Mouse (Mus musculus): ENCODE data around the gene Map4k5.
A peak's percentile ranks its signal among the peaks of the same experiment; 100 is the strongest.

The Map4k5 gene

GRCm38 (mm10) chr12:69892371-69893251 is at the start of gene Map4k5, which contains the start of gene Atl1:
Gene Map4k5 (minus strand): TSS chr12:69893200.
Gene Atl1 (plus strand): TSS chr12:69892614.
- peak; percentile 91 for DNase-seq (ENCODE audit: low spot score)

GRCm38 (mm10) chr12:69941655-69942329 is 48.8 kb upstream of the Map4k5 start:
- DNase-seq (ENCODE audit: low spot score) = no peak

DNA sequence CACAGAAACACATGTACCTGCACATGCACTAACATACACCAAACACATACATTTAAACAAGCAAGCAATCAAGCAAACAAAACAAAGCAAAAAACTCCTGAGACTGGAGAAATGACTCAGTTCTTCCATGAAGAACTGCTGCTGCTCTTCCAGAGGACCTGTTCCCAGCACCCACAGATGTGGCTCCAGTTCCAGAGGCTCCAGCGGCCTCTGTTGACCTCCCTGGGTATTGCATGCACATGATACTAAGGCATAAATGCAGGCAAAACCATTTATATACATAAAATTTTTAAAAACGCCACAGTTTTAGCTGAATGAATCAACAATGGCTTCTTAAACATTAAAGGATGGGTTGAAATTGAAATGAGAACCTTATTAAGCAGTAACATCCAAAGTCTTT is 46.3 kb upstream of the Map4k5 start:
- no peak for DNase-seq (ENCODE audit: low spot score)

DNA sequence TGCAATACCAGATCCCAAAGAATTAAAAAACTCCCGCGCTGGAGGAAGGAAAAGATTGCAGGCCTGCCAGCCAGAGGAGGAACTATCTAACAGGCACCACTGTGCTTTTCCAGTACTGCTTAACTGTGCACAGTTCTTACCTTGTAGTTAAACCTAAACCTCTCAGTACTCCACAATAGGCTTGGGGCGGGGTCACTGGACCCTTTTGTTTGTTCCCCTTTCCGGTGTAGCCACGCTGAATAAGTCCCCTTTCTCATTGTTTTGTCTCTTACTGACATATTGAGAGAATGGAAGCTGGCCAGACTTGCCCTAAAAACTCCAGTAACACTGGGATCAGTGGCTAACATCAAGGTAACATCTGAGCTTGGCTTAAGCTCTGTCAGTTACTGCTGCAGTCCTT is 44.7 kb upstream of the Map4k5 start:
- DNase-seq (ENCODE audit: low spot score) = peak; percentile 13

- no peak for DNase-seq (ENCODE audit: low spot score)
Measured at GRCm38 (mm10) chr12:69926716-69927115, 33.7 kb upstream of the Map4k5 start.

DNA sequence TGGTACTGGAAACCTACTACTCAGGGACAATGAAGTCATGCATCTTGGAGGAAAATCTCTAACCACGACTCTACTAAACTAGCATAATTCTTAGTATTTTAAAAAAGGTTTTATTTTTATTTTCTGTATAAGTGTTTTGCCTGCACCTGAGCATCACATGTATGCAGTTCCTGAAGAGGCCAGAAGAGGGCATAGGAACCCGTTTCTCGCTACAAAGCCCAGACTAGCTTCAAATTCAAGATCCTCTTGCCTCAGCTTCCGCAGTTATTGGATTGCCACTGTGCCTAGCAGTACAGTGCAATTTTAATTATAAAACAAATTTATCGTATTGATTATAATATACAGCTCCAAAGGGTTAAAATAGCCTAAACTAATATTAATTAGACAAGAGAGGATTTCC is 31.0 kb upstream of the Map4k5 start:
- peak; percentile 76 for DNase-seq (ENCODE audit: low spot score)

GRCm38 (mm10) chr12:69923603-69924002 is 30.6 kb upstream of the Map4k5 start:
- no peak for DNase-seq (ENCODE audit: low spot score)

DNA sequence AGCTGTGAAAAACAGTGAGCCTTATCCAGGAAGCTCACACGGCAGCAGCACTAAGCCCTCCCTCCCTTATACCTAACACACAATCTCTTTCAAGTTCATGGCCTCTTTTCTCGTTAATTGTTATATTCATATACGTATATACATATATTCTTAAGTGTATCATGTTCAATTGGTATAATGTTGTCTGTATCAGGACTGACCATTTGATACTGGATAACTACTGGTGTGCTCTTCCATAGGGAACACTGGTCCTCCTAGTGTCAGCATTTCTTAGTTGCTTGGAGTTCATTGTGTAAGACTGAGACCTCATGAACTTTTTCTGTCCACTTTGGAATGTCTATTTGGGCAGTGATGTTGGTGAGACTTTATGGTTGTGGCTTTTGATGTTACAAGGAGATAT is 30.1 kb upstream of the Map4k5 start:
- no peak for DNase-seq (ENCODE audit: low spot score)

- no peak for DNase-seq (ENCODE audit: low spot score)
Measured at GRCm38 (mm10) chr12:69922099-69922498, 29.1 kb upstream of the Map4k5 start.

GRCm38 (mm10) chr12:69917870-69918269 is 24.9 kb upstream of the Map4k5 start:
- DNase-seq (ENCODE audit: low spot score) = no peak

- DNase-seq (ENCODE audit: low spot score) = no peak
Measured at GRCm38 (mm10) chr12:69912737-69913136, 19.7 kb upstream of the Map4k5 start.

GRCm38 (mm10) chr12:69911906-69912305 is 18.9 kb upstream of the Map4k5 start:
- no peak for DNase-seq (ENCODE audit: low spot score)

DNA sequence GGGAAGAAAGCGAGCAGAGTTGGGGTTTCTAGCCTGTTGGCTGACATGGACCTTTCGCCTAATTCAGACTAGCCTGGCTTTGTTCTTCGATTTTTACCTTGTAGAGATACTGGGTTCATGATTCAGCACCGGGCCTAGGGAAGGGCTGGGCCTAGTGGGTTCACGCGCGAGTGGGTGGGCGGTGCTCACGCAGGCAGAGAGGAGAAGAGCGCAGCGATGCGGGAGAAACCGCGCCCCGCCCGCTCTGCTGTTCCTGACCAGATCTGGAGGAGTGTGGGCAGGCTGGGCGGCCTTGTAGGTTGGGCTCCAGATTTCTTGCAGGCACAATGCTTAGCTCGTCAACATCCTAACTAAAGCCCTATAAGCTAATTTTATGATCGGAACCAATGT is 15.5 kb upstream of the Map4k5 start:
- DNase-seq (ENCODE audit: low spot score) = peak; percentile 29

DNA sequence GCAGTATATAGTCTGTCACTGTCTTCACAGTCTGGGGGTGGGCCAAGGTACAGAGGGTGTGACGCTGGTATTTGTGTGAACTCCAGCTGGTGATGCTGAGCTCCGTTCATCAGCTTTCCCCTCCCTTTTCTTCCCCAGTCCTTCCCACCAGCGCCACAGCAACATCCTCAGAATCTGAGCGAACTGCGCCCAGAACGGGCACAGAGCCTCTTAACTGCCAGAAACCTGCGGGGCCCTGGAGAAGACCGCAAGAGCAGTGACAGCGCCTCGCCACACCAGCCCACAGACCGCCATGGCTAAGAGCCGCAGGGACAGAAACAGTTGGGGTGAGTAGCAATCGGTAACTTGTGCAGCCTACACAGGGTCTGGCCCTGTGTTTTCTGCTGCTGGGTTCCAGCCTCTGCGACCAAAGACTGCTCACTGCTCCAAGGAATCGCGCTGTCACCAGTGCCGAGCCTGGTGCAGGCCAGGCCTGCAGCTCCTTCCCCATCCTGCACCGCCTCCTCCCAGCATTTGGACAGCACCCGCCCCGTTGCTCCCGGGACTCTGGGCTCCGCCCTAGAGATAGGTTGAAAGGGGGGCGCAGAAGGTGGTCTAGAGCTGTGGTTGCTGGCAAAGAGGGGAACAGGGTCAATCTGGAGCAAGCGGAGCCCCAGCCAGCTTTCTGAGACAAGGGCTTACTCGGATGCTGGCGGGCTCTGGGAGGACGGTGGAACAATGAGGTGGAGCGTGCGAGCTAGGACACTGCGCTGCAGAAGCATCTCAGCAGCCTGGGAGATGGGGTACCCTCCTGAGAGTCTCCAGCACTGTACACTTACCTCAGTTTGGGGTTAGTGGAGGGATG is 14.9 kb upstream of the Map4k5 start:
- peak; percentile 74 for DNase-seq (ENCODE audit: low spot score)

- DNase-seq (ENCODE audit: low spot score) = no peak
Measured at GRCm38 (mm10) chr12:69904991-69905390, 12.0 kb upstream of the Map4k5 start.

DNA sequence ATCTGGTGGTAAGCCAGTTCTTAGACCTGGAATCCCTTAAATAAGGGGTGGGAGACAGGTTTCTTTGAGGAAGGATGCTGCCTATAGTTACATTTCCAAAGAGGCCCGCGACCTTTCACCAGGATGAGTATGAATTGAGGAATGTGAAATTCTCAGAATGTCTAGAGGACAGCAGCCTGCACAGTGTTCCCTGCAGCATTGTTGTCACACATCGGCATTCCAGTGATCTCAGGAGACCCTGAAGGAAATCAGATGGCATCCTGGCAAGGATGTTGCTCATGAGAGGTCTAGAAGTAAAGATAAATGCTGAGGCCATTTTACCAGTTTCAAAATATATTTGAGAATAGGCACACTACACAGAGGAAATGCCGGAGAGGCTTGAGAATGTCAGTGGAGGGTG is 5.1 kb upstream of the Map4k5 start:
- no peak for DNase-seq (ENCODE audit: low spot score)

DNA sequence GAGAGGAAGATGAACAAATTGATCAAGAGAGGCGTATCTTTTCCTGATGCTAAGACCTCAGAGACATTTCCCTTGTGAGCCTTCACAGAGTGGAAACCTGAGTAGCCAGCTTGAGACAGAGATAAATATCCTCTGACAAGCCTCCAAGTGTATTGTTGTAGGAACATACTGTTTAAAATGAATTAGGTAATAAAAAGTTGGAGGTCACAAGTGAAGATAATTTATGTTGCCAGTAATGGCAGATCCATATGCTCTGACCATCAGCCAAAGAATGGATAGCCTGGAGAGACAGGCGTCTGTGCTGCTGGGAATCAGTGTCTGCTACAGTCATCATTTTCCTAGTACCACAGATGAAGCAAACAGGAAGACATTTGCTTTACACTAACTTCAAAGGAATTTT is 2.0 kb upstream of the Map4k5 start:
- peak; percentile 59 for DNase-seq (ENCODE audit: low spot score)

DNA sequence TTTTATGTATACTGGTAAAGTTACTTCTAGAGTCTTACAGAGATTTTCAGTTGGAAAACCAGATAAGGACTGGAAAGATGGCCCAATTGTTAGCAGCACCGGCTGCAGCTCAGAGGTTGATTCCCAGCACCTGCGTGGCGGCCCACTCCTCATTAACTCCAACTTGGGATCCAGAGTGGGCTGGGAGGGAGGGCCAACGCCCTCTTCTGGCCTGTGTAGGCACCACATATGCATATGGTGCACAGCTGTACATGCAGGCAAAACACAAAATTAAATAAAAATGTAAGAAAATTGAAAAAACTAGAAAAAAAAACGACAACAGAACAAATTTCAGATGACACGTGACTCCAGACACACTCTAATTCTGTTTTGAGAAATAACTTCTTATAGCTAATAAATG is 927 bp upstream of the Map4k5 start:
- DNase-seq (ENCODE audit: low spot score) = peak; percentile 26

DNA sequence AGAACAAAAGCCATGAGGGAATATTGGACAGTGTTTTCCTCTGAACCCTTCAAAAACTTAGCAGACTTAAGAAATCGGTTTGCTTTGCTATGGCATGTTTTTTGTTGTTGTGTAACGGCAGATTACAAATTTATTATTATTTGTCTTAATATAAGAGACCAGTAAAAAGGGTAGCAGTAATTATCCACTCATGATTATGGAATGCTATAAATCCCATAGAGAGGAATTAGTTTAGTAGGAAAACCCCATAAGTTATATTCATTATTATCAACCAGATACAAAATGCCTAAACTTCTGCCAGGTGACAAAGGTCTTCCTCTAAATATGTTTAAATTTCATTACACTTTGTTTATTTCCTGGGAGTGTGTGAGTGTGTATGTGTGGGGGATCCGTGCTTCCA is 1.3 kb downstream of the Map4k5 start:
- DNase-seq (ENCODE audit: low spot score) = peak; percentile 18

DNA sequence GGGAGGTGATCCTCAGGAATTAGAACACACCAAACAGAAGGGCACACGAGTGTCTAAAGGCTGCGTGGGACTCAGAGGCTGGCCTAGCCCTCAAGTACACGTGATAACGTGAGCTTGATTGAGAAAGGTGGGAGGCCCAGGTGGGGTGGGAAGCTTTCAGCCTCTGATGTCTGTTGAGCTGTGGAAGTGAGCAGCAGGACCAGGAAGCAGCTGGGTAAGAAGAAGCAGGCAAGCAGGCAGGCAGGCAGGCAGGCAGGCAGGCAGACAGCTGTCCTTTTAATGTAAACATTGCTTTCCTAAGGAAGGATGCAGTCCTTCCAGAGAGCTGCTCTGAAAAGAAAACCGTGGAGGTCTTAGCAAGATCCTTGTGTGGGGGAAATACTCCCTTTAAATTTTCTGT is 2.5 kb downstream of the Map4k5 start:
- peak; percentile 26 for DNase-seq (ENCODE audit: low spot score)

DNA sequence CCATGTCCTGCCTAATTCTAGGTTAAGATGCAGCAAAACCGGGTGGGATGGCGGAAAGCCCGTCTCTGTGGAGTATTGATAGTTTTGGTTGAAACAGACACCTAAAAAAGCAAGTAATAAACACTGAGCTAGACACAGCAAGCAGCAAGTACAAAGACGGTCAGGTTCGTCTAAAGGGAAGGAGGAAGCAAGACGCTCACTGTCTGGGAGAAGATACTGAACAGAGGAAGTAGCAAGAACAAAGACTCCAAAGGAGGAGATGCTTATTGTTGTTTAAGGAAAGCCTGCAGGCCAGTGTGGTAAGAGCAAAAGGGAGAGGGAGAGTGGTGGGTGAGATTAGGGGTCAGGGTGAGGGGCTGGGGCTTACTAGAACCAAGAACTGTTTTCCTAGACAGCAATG is 2.9 kb downstream of the Map4k5 start:
- DNase-seq (ENCODE audit: low spot score) = no peak

DNA sequence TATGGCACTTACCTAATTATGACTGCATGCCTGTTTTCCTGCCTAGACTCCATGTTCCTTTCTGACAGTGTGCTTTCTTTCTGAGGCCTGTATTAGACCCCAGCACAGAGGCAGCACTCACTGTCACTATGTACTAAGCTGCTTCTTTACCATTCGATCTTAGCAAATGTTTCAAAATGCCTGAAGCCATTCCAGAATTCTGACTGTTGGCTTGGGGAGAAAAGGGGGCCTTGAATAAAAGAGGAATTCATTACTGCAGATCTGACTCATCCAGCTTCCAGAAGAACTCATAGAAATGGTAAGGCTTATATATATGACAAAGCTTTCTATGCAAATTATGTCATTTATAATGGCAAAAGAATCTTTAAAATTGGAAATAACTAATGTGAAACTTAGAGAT is 4.7 kb downstream of the Map4k5 start:
- DNase-seq (ENCODE audit: low spot score) = no peak

DNA sequence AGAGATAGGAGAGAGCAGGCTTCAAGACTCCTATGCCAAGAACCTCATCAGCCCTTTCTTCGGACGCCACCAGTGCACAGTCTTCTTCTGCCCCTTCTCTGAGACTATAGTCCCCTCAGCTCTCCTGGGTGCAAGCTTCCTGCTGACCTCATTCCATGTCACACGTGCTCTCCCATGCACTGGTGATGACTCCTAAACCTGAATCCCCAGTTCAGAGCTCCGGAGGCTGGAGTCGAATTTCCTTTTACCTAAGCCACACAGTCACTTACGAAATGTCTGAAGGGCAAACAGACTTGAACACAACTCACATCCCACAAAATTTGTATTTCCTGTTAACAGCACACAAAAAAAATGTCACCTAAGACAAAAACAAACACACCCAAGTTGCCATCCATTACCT is 5.2 kb downstream of the Map4k5 start:
- DNase-seq (ENCODE audit: low spot score) = no peak

Measured in embryo, embryonic 10.5 days (tissue).